Mouse (Mus musculus): ENCODE measurements around the gene Lrrc27. TPM values are rescaled to one million over a fixed set of nuclear protein-coding genes. Genes with fewer than 3 reads are reported as not detected.

Lrrc27 gene
- polyA plus RNA-seq, 1 experiment from 2014 or later: 6.1 TPM

- 85% methylated on average over 12 of the region's 12 CpGs for WGBS
- H3K9me3 ChIP-seq (ENCODE audit: control insufficient read depth, low read length): no peaks in the 10 kb centered on the region
- H3K4me2 ChIP-seq (ENCODE audit: low read length): no peak overlapping the region
- no peak overlapping the region for H3K4me3 ChIP-seq (replicated peaks; ENCODE audit: low read depth, low read length)
- no peaks in the 10 kb centered on the region for H3K36me3 ChIP-seq (ENCODE audit: control insufficient read depth, insufficient read depth, low read length)
- no peak overlapping the region for H3K9ac ChIP-seq (replicated peaks; ENCODE audit: low read length)
- ATAC-seq (ENCODE audit: low FRiP score, low TSS enrichment) (no peak), DNase-seq (no peak)
- H3K27me3 ChIP-seq (ENCODE audit: control insufficient read depth, insufficient read depth, low read length): no peaks in the 10 kb centered on the region
- no peak overlapping the region for H3K27ac ChIP-seq (replicated peaks; ENCODE audit: low read depth, low read length)
- H3K4me1 ChIP-seq (ENCODE audit: control insufficient read depth, insufficient read depth, low read length): peaks cover 6% of the 10 kb centered on the region
Measured at GRCm38 (mm10) chr7:139235651-139236358, 23.0 kb downstream of the Lrrc27 start.

- no peak overlapping the region for H3K9ac ChIP-seq (replicated peaks; ENCODE audit: low read length)
- no peak overlapping the region for H3K4me2 ChIP-seq (ENCODE audit: low read length)
- WGBS: 81% methylated on average over 3 of the region's 3 CpGs
- DNase-seq (no peak), ATAC-seq (ENCODE audit: low FRiP score, low TSS enrichment) (no peak)
- H3K36me3 ChIP-seq (ENCODE audit: control insufficient read depth, insufficient read depth, low read length): no peaks in the 10 kb centered on the region
- H3K4me1 ChIP-seq (ENCODE audit: control insufficient read depth, insufficient read depth, low read length): peaks cover 2% of the 10 kb centered on the region; the same call in 1 of the 2 replicates
- no peaks in the 10 kb centered on the region for H3K9me3 ChIP-seq (ENCODE audit: control insufficient read depth, low read length)
- H3K27me3 ChIP-seq (ENCODE audit: control insufficient read depth, insufficient read depth, low read length): no peaks in the 10 kb centered on the region
- H3K4me3 ChIP-seq (replicated peaks; ENCODE audit: low read depth, low read length): no peak overlapping the region
- H3K27ac ChIP-seq (replicated peaks; ENCODE audit: low read depth, low read length): no peak overlapping the region
Measured at GRCm38 (mm10) chr7:139239432-139239831, 26.6 kb downstream of the Lrrc27 start.

GRCm38 (mm10) chr7:139246086-139246485, 33.3 kb downstream of the Lrrc27 start:
- no peak overlapping the region for H3K4me2 ChIP-seq (ENCODE audit: low read length)
- H3K36me3 ChIP-seq (ENCODE audit: control insufficient read depth, insufficient read depth, low read length): no peaks in the 10 kb centered on the region
- ATAC-seq (ENCODE audit: low FRiP score, low TSS enrichment) (no peak), DNase-seq (no peak)
- H3K4me1 ChIP-seq (ENCODE audit: control insufficient read depth, insufficient read depth, low read length): peaks cover 20% of the 10 kb centered on the region; the same call in 1 of the 2 replicates
- H3K4me3 ChIP-seq (replicated peaks; ENCODE audit: low read depth, low read length): no peak overlapping the region
- WGBS: 76% methylated on average over 5 of the region's 5 CpGs
- no peaks in the 10 kb centered on the region for H3K9me3 ChIP-seq (ENCODE audit: control insufficient read depth, low read length)
- peaks cover 26% of the 10 kb centered on the region; the same call in 1 of the 2 replicates for H3K27me3 ChIP-seq (ENCODE audit: control insufficient read depth, insufficient read depth, low read length)
- H3K27ac ChIP-seq (replicated peaks; ENCODE audit: low read depth, low read length): no peak overlapping the region
- H3K9ac ChIP-seq (replicated peaks; ENCODE audit: low read length): no peak overlapping the region

- peaks cover 26% of the 10 kb centered on the region; the same call in 1 of the 2 replicates for H3K27me3 ChIP-seq (ENCODE audit: control insufficient read depth, insufficient read depth, low read length)
Measured at GRCm38 (mm10) chr7:139246931-139247880, 34.4 kb downstream of the Lrrc27 start.

GRCm38 (mm10) chr7:139247881-139248614, 35.3 kb downstream of the Lrrc27 start, which contains the start of gene Pwwp2b:
TSS of gene Pwwp2b (plus strand) at chr7:139248482.
- Histone ChIP-seq H3K27me3 (ENCODE audit: control insufficient read depth, insufficient read depth, low read length) (peaks cover 26% of the 10 kb centered on the region; the same call in 1 of the 2 replicates), H3K9me3 (ENCODE audit: control insufficient read depth, low read length) (no peaks in the 10 kb centered on the region), H3K4me2 (ENCODE audit: low read length) (peak within 1 kb of the TSS; percentile 97), H3K4me3 (replicated peaks; ENCODE audit: low read depth, low read length) (peak within 1 kb of the TSS; percentile 63), H3K4me1 (ENCODE audit: control insufficient read depth, insufficient read depth, low read length) (peaks cover 20% of the 10 kb centered on the region; the same call in 1 of the 2 replicates), H3K27ac (replicated peaks; ENCODE audit: low read depth, low read length) (no peak within 1 kb of the TSS), H3K36me3 (ENCODE audit: control insufficient read depth, insufficient read depth, low read length) (no peaks in the 10 kb centered on the region), H3K9ac (replicated peaks; ENCODE audit: low read length) (peak within 1 kb of the TSS; percentile 67)
- peak; percentile 75 for ATAC-seq (ENCODE audit: low FRiP score, low TSS enrichment)
- WGBS: under 1% methylated on average over 53 of the region's 72 CpGs
- DNase-seq: peak; percentile 89

More at GRCm38 (mm10) chr7:139246931-139247880, 34.4 kb downstream of the Lrrc27 start:
- Histone ChIP-seq H3K4me2 (ENCODE audit: low read length) (peak overlapping the region; percentile 97), H3K9me3 (ENCODE audit: control insufficient read depth, low read length) (no peaks in the 10 kb centered on the region), H3K36me3 (ENCODE audit: control insufficient read depth, insufficient read depth, low read length) (no peaks in the 10 kb centered on the region), H3K9ac (replicated peaks; ENCODE audit: low read length) (peak overlapping the region; percentile 67), H3K27ac (replicated peaks; ENCODE audit: low read depth, low read length) (no peak overlapping the region), H3K4me1 (ENCODE audit: control insufficient read depth, insufficient read depth, low read length) (peaks cover 20% of the 10 kb centered on the region; the same call in 1 of the 2 replicates), H3K4me3 (replicated peaks; ENCODE audit: low read depth, low read length) (peak overlapping the region; percentile 63)
- 3% methylated on average over 38 of the region's 38 CpGs for WGBS
- DNase-seq (peak; percentile 78), ATAC-seq (ENCODE audit: low FRiP score, low TSS enrichment) (peak; percentile 34; the same call in 1 of the 2 replicates)

GRCm38 (mm10) chr7:139248615-139249405, 36.0 kb downstream of the Lrrc27 start:
- WGBS: 1% methylated on average over 45 of the region's 45 CpGs
- DNase-seq (peak; percentile 58), ATAC-seq (ENCODE audit: low FRiP score, low TSS enrichment) (0 out of 2 replicates have a peak, but pooled peaks have one; percentile 13)
- Histone ChIP-seq H3K9ac (replicated peaks; ENCODE audit: low read length) (peak overlapping the region; percentile 67), H3K4me3 (replicated peaks; ENCODE audit: low read depth, low read length) (peak overlapping the region; percentile 63), H3K27ac (replicated peaks; ENCODE audit: low read depth, low read length) (no peak overlapping the region), H3K27me3 (ENCODE audit: control insufficient read depth, insufficient read depth, low read length) (peaks cover 26% of the 10 kb centered on the region; the same call in 1 of the 2 replicates), H3K4me2 (ENCODE audit: low read length) (peak overlapping the region; percentile 97), H3K9me3 (ENCODE audit: control insufficient read depth, low read length) (no peaks in the 10 kb centered on the region), H3K4me1 (ENCODE audit: control insufficient read depth, insufficient read depth, low read length) (peaks cover 20% of the 10 kb centered on the region; the same call in 1 of the 2 replicates), H3K36me3 (ENCODE audit: control insufficient read depth, insufficient read depth, low read length) (no peaks in the 10 kb centered on the region)

GRCm38 (mm10) chr7:139249406-139250210, 36.8 kb downstream of the Lrrc27 start:
- DNase-seq: peak; percentile 31

More at GRCm38 (mm10) chr7:139249406-139250210, 36.8 kb downstream of the Lrrc27 start:
- H3K36me3 ChIP-seq (ENCODE audit: control insufficient read depth, insufficient read depth, low read length): no peaks in the 10 kb centered on the region
- WGBS: 35% methylated on average over 7 of the region's 7 CpGs
- peaks cover 26% of the 10 kb centered on the region; the same call in 1 of the 2 replicates for H3K27me3 ChIP-seq (ENCODE audit: control insufficient read depth, insufficient read depth, low read length)
- no peaks in the 10 kb centered on the region for H3K9me3 ChIP-seq (ENCODE audit: control insufficient read depth, low read length)
- H3K4me1 ChIP-seq (ENCODE audit: control insufficient read depth, insufficient read depth, low read length): peaks cover 20% of the 10 kb centered on the region; the same call in 1 of the 2 replicates
- peak overlapping the region; percentile 63; the same call in 1 of the 2 replicates for H3K4me3 ChIP-seq (replicated peaks; ENCODE audit: low read depth, low read length)
- H3K4me2 ChIP-seq (ENCODE audit: low read length): peak overlapping the region; percentile 97
- no peak overlapping the region for H3K9ac ChIP-seq (replicated peaks; ENCODE audit: low read length)
- no peak for ATAC-seq (ENCODE audit: low FRiP score, low TSS enrichment)
- 0 out of 2 replicates have a peak overlapping the region, but pooled peaks have one; percentile 8 for H3K27ac ChIP-seq (replicated peaks; ENCODE audit: low read depth, low read length)

All from midbrain, embryonic 14.5 days (tissue).